Mouse (Mus musculus) skeletal muscle tissue, adult 2 months (tissue): ENCODE data around the gene Gnb4.

Experiments used
- DNase-seq: peaks from one replicate; pipeline ENCODE4 v3.0.0-alpha.2; 2012; ENCODE audit warnings: low read depth, low spot score

Gene Gnb4

DNA sequence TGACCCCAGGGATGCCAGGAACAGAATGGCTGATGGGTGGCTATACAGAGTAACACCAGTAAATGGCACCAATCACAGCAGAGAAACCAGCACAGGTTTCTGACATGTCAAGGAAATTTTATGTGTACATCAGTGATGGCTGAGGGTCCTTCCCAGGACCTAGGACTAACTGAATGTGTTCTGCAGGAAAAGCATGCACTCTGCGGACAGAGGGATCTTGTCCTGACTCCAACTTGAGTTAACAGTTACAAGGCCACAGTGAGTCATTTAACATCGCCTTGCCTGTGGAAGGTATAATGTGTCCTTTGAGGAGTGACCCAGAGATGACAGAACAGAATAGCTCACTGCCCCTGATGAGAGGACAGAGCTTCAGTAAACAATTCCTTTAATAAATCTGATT, 1.6 kb downstream of the Gnb4 start:
- DNase-seq, result no peak

DNA sequence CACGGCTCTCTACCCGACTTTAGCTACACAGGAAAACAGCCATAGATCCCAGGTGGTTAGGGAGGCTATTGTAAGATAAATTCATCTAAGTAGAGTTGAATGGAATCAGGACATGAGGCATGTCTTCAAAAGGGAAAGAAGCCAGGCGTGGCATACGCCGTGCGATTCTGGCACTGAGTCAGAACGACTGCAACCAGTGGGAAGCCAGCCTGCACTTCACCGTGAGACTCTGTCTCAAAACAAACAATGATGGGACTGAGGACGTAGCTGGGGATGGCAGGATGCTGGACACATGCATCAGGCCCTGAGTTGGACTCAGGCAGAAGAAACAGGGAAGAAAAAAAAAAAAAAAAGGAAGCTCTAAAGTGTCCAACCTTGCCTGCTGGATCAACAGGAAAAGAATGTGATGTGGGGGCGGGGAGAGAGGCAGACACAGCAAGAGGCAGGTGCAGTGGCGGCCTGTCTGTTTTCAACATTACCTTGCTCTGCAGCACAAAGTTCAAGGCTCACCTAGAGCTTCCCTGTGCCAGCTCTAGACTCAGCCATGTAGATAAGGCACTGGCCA, 4.7 kb downstream of the Gnb4 start:
- DNase-seq, result no peak

- no peak for DNase-seq
Measured at GRCm38 (mm10) chr3:32610560-32610959, 5.8 kb downstream of the Gnb4 start.

DNA sequence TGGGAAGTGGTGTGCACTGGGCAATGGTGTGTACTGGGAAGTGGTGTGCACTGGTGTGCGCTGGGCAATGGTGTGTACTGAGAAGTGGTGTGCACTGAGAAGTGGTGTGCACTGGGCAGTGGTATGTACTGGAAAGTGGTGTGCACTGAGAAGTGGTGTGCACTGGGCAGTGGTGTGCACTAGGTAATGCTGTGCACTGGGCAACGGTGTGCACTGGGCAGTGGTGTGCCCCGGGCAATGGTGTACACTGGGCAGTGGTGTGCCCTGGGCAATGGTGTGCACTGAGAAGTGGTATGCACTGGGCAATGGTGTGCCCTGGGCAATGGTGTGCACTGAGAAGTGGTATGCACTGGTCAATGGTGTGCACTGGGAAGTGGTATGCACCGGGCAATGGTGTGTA, 7.2 kb downstream of the Gnb4 start:
- no peak for DNase-seq

GRCm38 (mm10) chr3:32601055-32601454, 15.3 kb downstream of the Gnb4 start:
- no peak for DNase-seq

DNA sequence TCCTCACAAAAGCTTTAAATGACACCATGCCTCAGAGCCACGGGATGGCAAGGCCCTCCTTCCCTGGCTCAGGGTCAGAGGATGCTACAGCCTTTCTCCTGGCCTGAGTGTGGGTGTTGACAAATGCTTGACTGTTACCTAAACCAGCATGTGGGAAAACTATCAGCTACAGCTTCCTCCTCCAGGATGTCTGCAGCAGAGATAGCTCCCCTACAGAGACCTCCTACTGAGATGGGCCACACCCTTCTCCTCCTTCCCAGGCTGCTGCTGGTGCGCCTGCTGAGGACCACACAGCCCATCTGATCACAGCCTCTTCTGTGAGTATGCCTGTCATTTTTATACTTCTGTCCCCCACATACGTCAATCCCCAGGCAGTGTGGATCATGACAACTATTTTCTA, 17.1 kb downstream of the Gnb4 start:
- no peak for DNase-seq

GRCm38 (mm10) chr3:32595080-32595479, 21.3 kb downstream of the Gnb4 start:
- DNase-seq, result no peak

- DNase-seq, result no peak
Measured at GRCm38 (mm10) chr3:32586274-32586673, 30.1 kb downstream of the Gnb4 start.

DNA sequence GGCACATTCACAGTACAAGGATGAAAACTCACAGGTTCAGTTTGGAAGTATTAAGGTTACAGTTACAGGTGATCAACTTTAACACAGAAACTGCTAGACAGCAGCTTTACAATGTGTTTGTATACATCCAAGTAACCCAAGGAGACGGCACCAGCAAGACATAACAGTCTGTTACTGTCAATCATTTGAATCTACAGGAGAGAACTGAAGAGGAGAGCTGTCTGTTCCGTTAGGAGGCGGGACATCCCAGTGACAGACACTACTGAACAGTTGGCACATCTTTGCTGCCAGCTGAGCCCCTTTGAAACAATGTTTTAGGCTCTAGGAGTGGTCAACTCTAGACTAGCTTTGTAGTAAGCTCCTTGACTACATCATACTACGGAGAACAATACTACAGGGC, 32.9 kb downstream of the Gnb4 start:
- DNase-seq, result no peak

GRCm38 (mm10) chr3:32581911-32582310, 34.5 kb downstream of the Gnb4 start:
- no peak for DNase-seq

GRCm38 (mm10) chr3:32580738-32581137, 35.6 kb downstream of the Gnb4 start:
- DNase-seq, result no peak

- DNase-seq, result no peak
Measured at GRCm38 (mm10) chr3:32578772-32579171, 37.6 kb downstream of the Gnb4 start.

- DNase-seq, result no peak
Measured at GRCm38 (mm10) chr3:32575151-32575550, 41.2 kb downstream of the Gnb4 start.

DNA sequence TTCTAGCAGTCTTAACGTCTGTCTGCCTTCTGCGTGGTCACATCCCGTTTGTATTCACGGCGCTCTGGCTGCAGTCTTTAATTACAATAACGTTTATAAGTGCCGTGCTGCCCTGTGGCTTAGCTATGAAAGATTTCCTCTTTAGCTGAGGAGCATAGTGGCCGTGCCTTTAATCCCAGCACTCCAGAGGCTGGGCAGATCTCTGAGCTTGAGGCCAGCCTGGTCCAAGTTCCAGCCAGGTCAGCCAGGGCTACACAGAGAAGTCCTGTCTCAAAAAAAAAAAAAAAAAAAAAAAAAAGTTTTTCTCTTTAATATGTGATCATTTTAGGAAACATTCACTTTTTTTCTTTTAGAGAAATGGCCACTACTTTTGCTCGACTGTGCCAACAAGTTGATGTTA, 42.5 kb downstream of the Gnb4 start:
- no peak for DNase-seq

GRCm38 (mm10) chr3:32573086-32573485, 43.3 kb downstream of the Gnb4 start:
- no peak for DNase-seq

DNA sequence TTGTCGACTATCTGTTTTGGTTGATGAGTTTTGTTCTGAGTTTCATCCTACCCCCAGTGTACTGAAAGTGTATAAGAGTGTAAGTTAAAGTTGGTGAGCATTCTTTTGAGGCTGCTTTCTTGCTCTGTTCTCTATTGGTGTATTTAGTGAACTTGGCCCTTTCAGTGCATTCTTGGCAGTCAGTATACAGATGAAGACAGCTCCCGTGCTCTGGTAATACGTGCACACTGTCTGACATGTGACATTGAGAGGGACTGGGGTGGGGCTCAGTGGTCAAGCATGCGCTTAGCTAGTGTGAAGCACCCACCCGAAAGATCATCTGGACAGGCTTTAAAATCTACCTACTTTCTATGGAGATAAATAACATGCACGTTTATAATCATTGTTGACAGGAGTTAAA, 53.0 kb downstream of the Gnb4 start:
- no peak for DNase-seq

- DNase-seq, result no peak
Measured at GRCm38 (mm10) chr3:32553061-32553460, 63.3 kb downstream of the Gnb4 start.

DNA sequence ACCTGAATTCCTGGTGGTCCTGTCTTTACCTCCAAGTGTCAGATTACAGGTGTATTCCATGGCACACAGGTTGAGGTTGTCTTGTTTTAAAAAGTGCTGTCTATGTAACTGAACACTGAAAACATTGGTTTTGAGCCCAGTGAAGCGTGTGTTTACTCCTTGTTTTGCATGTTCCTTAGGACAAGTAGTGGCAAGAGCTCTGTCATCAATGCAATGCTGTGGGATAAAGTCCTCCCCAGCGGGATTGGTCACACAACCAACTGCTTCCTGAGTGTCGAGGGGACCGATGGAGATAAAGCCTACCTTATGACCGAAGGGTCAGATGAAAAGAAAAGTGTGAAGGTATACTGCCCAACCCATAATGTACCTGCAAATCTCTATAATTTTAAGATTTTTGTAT, 78.3 kb downstream of the Gnb4 start:
- no peak for DNase-seq

DNA sequence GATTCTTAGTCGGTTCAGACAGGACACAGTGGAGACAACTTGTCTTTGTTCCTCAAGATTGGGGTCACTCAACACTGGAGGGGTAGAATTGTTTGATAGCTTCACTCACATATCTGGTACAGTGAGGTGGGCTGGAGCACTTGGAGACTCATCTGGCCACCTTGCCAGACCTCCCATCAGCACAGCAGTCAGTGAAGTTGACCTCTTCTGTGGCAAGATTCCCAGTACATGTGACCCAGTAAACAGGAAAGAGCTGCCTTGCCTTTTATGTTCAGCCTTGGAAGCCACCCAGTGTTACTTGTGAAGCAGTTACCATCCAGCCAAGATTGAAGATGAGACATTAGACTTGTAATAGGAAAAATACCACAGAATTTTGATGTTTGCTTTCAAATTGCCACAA, 78.8 kb downstream of the Gnb4 start:
- peak; percentile 90 for DNase-seq

GRCm38 (mm10) chr3:32535692-32536091, 80.7 kb downstream of the Gnb4 start:
- no peak for DNase-seq
